Mouse (Mus musculus) urinary bladder, postnatal 10 days (tissue): Measurements from ENCODE around the gene Sorcs1.

ENCODE experiments used
- DNase-seq: peaks from one replicate; pipeline ENCODE4 v3.0.0; 2022; ENCODE audit warnings: low spot score

Gene Sorcs1

DNA sequence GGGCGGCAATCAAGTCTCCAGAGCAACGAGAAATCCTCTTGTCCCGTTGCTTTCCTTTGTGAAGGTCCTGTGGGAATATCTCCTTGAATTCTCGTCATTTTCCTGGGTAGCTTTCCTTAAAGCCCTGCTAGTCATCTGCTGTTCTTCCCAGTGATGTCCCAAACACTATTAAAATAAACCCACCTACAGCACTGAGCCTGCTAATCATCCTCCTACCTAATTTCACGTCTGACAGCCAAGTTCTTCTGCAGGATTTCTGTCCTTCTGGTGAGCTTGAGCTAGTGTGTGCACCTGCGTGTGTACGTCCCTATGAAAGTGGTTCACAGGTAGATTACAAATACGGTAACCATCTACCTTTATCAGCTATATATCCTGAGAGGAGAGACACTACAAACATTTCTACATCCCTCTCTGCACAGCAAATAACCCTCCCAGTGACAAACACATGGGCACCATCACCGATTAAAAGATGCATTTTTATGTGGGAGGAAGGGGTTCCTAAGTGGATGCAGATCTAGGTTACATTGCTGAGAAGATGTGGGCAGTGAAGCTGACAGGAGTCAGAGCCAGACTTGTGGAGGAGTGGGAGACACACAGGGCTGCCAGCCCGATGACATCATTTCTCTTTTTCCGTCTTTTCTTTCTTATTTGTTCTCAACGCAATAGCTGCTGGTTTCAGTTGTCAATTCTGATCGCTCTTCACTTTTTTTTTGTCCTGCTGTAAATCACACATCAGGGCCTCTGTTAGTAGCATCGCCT lies 259.3 kb downstream of the Sorcs1 start:
- DNase-seq, result no peak

DNA sequence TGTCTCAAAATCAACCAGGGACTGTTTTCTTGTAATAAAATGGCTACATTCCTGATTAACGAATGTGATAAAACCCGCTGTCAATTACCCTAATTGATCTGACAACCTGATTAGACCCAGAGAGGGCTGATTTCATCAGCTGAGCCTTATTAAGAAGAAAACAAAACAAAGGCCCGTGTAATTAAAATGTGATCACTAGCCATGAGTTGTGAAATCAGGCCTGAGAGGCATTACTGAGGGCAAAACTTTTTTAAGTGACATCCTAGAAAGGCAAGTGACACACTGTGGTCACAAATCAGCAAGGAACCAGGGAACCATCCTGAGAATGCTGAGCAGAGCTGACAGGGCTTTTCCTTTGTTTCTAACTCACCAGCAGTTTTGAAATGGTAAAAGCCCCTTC lies 267.9 kb downstream of the Sorcs1 start:
- DNase-seq, result no peak

DNA sequence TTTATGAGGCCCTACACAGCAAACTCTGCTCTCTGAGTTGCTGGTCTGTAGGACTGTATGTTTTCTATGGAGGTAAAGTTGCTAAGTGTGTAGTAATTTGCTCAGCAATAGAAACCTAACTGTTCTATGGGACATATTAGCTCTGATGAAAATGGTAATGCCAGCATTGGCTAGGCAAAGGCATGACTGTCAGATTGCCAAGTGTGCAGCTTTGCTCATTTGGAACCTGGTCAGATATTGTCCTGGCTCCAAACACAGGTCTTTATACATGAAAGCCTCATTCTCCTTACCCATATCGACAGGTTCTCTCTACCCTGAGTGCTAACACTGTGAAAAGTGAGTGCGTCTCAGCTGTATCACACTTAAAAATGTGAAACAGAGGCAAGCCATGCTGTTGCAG lies 280.1 kb downstream of the Sorcs1 start:
- DNase-seq, result no peak

DNA sequence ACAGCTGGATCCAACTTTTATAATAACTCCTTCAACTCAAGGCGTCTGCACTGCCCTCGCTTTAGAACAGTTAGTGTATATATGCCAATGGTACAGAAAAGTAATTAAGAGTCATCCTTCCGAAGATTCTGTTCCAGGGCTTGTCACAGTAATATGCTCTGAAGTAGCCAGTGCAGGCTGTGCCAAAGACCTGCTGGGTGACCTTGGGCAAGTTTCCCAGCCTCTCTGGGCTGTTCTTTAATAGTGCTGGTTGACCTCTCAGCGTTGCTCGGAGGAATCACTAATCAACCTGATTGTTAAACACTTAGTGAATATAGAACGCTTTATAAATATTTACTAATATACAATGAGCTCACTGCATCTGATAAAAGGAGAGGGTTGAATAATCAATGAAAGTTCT lies 282.7 kb downstream of the Sorcs1 start:
- DNase-seq, result no peak

DNA sequence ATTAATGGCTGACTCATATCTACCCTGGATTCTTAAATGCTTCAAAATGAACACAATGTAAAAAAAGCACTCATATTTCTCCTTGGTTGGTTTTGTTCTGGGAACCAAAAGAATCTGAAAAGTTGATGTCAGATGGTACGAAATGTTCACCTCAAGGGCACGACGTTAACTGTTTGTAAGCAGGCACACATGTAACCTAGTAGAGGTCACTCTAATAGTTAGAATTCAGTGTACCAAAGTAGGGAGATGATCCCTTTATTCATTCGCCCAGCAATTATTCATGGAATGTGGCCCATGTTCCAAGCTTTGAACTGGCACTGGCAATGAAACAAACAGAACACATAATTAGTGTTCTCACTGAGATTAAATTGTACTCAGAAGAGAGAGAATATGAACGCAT lies 284.3 kb downstream of the Sorcs1 start:
- DNase-seq, result no peak

DNA sequence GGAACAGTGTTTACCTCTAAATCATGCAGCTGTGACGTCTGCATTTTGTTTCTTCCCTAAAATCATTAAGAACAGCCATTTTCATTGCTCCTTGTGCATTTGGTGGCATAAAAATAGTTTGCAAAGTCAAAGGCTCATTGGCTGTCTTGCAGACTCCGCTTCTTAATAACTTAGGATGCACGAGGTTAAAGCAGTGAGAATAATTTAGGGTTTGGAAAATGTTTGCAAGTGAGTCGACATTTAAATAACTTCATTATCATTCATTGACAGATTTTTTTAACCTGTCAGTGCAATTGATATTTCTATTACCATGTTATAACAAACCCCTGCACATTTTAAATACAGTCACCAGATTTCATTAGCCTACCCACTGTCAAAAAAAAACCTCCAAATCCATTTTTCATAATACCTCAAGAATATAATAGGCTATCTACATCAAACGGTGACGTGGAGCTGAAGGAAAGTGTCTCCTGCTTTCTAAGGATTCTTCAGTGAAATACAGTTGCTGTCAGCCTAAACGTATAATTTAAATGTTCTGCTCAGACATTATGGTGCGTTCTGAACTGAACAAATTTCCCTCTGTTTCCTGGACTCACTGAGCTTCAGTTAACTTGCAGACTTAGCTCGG lies 288.4 kb downstream of the Sorcs1 start:
- DNase-seq, result no peak

DNA sequence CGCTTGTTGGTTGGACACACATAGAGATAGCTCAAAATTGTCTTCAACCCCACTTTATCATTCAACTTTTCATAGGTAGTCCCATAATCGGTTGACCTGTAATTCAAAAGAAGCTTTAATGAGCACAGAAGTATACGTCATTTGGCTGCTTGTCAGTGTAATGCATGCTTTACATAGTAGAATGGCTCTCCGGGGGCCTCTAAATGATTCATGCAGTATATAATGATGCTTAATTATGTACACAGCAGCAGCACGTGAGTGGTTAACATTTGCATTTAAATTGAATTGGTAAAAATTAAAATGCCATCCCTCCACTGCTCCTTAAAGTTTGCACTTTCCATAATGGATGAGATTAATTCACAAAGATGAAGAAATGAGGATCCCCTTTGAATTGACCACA lies 299.5 kb downstream of the Sorcs1 start:
- no peak for DNase-seq

DNA sequence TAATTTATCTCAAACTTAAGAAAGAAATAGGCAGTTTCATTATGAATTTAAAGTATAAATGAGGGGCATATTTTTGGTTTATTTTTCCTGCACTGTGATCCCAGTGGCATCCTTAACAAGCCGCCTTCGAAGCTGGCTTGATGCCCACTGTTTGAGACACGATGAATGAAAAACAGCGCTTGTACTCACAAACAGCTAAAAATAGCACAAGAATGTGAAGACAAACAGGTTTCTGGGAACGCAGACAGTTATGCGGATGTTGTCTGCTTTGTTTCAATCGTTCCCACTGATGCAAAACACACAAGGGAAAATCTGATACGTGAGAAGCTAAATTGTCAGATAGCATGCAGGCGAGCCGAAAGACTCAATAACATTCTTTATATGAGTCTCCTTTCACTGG lies 303.7 kb downstream of the Sorcs1 start:
- DNase-seq, result no peak

DNA sequence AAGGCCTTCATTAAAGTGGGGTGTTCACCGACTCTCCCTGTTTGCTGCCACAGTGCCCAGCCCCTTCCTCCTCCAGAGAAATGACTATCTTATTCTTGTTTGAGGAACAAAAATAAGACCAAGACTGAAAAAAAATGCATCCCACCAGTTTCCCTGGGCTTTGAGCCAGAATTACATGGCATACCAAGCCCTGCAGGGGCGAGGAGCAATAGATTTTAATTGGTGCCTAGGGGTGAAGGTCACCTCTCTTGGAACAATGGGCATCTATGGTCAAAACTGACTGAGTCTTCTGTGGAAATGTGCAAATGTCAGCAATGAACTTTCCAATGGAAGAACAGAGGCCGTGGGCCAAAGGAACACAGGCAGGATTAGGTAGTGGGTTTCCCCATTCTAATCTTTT lies 312.0 kb downstream of the Sorcs1 start:
- no peak for DNase-seq

DNA sequence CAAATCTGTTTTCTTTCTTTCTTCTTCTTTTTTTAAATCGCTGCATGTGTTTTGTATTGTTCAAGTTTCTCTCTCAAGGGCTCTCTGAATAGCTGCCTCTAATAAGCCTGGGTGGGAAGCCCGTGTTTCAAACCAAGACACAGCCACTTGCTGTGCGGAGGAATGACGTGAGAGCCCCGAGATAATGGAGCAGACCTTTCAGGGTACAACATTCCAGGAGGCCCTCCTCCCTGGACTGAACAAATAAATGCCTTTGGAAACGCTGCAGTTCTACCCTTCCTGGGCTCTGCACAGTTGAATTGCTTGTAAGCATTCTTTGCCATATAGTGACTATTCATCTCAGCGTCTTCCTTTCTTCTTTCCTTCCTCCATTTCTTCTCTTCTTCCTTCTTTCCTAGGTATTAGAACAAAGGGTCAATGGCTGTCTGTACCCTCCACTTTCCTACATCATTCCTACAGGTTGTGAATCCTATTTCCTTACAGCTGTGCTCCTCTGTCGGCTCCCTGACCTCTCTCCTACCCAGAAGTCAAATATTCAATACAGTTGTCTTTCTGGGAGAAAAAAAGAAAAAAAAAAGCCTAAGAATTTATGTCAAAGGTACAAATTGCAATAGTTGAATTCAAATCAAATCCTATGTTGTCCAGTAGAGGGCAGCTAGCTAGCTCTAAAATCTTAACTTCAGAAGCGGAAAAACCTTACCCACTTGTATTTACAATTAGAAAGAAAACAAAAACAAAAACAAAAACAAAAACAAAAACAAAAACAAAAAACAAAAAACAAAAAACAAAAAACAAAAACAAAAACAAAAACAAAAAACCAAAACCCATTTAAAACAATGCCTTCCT lies 315.6 kb downstream of the Sorcs1 start:
- DNase-seq, result no peak

DNA sequence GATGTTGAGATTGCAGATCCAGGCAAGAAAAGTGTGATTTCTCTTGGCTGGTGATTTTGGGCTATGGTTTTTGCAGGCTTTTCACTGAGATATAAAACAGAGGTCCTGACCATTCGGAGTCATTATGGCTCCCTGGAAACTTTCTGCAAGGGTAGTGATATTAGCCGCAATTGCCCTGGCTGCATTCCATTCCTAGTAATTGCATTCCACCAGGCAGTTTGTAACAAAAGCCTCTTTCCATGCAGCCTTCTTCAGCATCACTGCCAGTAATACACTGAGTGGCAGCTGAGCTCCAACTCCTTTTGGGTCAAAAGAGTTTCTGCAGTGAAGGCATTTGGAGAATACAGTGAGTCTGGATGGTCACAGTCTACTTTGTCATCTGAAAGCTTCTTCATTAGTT lies 319.9 kb downstream of the Sorcs1 start:
- no peak for DNase-seq

DNA sequence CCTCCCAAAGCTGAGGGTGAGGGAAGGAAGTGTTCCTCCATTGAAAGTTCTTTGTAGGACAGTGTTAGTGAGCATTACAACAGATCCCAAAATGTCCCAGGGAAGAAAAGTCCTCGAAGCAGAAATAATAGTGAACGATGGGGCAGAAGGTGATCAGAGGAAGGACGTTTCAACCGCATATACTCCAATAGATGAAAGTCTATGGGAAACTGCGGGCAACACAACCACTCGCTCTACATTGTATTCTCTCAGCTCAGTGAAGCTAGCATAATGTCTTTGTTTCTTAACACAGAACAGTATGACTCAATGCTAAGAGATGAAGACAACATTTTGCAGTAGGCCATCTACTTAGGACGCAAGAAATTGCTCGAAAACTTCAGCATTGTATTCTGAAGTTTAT lies 339.2 kb downstream of the Sorcs1 start:
- DNase-seq, result no peak

DNA sequence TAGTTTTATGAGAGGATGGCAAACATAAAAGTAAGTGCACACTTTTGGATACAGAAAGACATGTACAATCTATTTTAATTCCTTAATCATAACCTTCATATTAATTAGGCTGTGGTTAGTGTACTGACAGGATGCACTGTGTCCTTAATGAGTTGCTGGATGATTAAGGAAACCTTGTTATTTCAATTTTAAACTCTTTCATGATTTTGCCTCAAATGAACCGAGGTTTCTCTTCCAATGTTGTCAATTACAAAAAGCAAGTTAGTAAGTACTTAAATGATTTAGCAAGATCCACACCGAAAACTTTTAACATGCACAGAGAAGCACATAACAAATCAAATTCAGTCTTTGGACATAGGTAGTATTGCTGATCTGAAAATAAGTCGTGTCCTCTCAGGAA lies 341.7 kb downstream of the Sorcs1 start:
- DNase-seq, result no peak

DNA sequence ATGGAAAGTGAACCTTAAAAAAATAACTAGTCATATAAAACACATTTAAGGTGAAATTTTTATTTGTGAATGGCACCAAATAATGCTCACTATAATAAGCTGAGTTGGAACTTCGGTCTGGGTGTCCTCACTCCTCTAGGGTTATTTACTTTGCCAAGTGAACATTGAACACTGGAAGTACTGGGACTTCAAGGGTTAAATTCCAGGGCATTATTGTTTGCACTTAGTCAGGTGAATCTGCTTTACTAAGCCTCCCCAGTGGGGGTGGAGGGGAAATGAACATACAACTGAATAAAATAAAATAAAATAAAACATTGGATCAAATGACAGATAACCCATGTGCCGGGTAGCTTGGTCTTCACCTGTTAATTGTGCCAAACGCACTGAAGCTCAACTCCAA lies 347.3 kb downstream of the Sorcs1 start:
- no peak for DNase-seq

DNA sequence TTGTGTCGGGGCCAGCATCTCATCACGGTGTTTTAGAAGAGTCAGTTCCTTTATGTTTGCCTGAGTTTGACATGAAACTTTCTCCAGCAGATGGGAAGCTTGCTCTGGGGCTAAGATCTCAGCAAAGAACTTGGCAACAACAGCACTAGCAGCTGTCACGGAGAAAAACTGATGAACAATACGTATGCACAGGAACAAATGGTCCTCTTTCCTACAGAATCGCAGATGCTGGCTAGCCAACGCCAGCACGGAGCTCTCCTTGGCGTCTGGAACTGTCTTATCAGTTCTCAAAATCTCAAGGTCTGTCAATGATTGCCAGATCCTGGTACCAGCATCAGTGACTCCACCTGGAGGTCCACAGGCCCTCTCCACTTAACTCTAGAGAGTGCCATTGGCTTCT lies 350.6 kb downstream of the Sorcs1 start:
- DNase-seq, result no peak

DNA sequence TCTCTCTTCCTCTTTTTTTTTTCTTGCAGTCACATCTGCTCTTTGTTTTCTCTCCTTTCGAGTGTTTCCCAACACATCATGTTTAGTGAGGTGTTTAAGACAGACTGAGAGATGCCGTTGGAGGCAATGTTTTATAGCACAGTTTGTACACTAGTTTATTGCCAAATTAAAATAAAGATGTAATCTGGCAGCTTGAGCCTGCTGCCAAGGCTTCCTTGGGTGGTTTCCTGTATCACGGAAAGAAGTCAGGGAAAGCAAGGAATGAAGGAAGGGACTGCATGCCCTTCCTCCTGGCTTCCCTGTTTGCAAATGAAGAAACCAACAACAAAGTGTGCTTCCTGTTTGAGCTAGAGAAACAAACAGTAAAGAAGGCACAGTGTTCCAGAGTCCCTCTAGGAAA lies 352.3 kb downstream of the Sorcs1 start:
- no peak for DNase-seq

DNA sequence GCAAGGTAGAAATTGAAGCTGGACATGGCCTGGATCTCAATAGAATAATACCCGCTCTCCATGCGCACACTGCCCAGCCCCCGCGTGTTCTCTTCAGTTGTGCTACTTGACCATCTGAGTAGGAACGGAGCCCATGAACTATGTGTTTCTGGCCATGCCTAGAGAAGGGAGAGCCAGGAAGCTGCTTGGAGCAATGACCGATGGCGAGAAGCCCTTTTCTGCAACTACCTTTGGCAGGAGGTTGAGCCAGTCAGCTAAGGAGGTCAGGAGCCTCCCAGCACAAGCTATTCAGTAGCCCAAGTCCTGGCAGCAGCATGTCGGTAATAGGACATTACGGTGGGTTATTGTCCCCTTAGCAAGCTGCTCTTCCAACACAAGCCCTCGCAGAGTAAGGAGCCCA lies 352.8 kb downstream of the Sorcs1 start:
- no peak for DNase-seq

DNA sequence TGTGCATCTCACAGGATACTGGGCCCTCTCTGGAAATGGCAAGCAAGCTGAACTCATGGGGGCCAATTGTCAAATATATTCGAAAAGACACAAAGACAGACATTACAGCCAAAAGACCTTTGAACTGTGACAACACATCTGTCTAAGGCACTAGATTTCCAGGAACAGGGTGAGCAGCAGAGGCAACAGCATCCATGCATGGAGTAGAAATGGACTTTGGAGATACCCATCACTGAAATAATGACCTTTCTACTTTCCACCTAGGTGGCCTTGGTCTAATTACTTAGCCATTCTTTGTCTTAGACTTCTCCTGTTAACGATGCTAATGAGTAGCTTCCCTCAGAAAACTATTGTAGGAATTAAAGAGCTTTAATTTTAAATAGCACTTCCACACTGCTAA lies 371.4 kb downstream of the Sorcs1 start:
- no peak for DNase-seq

DNA sequence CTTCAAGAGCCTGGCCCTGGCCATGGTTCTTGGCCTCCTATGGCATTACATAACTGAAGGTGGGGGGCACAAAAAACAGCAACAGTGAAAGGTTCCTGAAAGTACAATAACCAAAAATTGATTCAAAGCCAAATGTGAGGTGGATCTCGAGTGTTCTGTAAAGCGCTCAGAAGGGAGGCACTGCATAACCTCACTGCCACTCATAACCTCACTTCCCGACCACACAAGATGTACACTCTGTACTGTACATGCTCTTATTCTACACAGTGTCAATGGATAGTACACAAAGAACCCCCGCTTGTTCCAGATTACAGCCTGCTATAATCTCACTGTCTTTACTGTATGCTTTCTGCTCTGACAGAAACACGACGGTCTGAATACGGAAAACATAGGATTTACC lies 384.2 kb downstream of the Sorcs1 start:
- no peak for DNase-seq

DNA sequence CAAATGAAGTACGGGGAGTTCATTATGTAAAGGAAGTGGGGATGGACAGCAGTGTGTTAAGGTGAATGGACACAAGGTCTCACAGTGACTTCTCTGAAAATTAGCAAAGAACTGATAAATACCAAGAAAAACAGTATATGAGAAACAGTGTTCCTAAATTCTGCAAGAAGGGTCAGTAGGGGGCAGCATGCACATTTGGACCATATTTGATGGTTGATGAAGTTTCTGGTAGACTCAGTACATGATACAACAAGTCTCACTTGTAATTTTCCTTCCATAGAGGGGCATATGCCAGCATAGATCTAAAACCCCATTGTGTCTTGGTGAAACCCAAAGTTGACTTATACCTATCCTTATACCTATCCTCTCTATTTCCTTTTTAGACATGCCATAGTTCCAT lies 414.0 kb downstream of the Sorcs1 start:
- DNase-seq, result no peak

DNA sequence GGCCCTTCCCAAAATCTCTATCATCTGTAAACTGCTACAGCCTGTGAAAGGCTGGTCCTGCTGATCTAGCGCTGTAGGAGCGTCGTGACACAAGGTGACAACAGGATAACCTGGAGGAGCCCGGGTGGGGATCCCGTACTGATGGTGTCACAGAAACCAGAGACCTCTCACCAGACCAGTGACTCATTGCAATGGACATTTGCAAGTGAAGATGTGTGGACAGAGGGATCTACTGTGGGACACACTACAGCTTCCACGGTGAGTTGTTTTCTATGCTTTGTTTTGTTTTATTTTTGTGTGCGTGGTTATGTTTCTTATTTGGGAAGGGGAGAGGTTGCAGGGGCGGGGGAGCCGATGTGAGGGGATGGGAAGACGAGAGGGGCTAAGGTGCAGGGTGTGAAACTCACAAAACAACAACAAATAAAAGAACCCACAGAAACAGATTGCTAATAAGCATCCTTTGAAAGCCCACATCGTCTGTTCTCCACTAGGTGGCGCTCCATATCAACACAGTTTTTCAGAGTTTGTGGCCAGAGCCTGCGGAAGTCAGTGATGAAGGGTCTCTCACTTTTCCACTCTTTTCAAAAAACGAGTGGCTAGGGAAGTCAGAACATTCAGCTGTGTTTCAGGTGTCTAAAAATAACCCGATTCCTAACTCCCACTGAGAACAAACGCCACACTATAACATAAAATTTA lies 419.6 kb downstream of the Sorcs1 start:
- no peak for DNase-seq

DNA sequence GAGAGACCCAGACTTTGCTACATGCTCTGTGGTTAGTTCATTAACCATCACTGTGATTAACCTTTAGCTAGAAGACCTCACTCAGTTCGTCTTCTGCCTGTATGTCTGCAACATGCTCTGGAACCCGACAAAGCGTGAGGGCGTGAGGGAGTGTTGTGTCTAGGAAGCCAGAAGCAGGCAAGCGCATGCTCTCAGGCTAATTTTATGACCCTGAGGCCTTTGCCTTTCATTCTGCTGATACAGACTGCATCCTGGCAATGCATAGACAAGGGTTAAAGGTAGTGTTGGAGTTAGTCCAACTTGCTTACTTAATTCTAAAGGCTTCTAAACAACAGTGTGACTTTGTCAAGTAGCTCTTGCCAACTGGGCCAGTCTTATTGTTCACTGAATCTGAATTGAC lies 458.0 kb downstream of the Sorcs1 start:
- DNase-seq, result no peak
